Mouse (Mus musculus): ENCODE measurements at regions not wholly inside any gene's neighbourhood (a gene's known extent, or its start where the extent isn't known, plus 50 kb on each side); places are given as distances from the start of the nearest gene placed in this dataset.

DNA sequence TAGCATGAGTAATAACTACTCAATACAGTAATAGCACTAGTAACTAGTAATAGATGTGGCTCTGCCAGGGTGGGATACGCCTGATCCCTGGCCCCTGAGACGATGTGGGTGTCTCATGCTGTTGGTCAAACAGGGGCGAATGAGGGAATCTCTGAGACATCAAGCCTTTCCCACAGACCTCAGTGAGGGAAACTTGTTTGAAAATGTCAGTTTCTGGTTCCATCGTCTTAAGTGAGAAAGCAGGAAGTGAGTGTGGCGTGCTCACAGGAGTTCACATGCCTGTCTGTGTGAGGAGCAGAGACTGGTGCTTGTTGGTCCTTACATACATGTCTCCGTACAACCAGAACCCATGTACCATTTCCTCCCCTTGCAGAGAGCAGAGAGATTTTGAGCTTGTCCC is 380.9 kb downstream of the Rps24 start:
- Histone ChIP-seq H3K36me3 (ENCODE audit: control insufficient read depth, insufficient read depth, low read length, poor library complexity, severe bottlenecking) (no peaks in the 10 kb centered on the region), H3K9me3 (ENCODE audit: control insufficient read depth, insufficient read depth, low read depth, low read length) (no peaks in the 10 kb centered on the region), H3K27ac (ENCODE audit: insufficient read depth, low read depth, low read length, poor library complexity, severe bottlenecking) (no peak overlapping the region), H3K4me3 (ENCODE audit: insufficient read depth in 1 of 2, low read depth in 1 of 2, low read length in 2 of 2, poor library complexity in 1 of 2, severe bottlenecking in 1 of 2) (no peak overlapping the region), H3K4me1 (ENCODE audit: control insufficient read depth in 2 of 2, insufficient read depth in 2 of 2, low read length in 2 of 2, poor library complexity in 1 of 2) (no peaks in the 10 kb centered on the region), H3K9ac (ENCODE audit: insufficient read depth, low read depth, low read length, poor library complexity, severe bottlenecking) (no peak overlapping the region)
- in situ Hi-C loops (cut with MboI; ENCODE audit: low sequenced_read_pairs in 2 of 2, unreplicated experiment in 2 of 2): no loop called here
- TF ChIP-seq HCFC1 (IDR thresholded peaks at IDR 0.05; ENCODE audit: borderline replicate concordance, insufficient read depth, low read length) (no peak), ZC3H11A (IDR thresholded peaks at IDR 0.05; ENCODE audit: borderline replicate concordance, low read depth, low read length) (no peak), MAFK (IDR thresholded peaks at IDR 0.05; ENCODE audit: insufficient read depth, low read depth, low read length) (no peak), ZNF384 (IDR thresholded peaks at IDR 0.05; ENCODE audit: low read depth, low read length) (no peak), CHD2 (IDR thresholded peaks at IDR 0.05; ENCODE audit: low read depth, low read length) (no peak)
- no peak for DNase-seq (ENCODE audit: low read depth, low spot score)

DNA sequence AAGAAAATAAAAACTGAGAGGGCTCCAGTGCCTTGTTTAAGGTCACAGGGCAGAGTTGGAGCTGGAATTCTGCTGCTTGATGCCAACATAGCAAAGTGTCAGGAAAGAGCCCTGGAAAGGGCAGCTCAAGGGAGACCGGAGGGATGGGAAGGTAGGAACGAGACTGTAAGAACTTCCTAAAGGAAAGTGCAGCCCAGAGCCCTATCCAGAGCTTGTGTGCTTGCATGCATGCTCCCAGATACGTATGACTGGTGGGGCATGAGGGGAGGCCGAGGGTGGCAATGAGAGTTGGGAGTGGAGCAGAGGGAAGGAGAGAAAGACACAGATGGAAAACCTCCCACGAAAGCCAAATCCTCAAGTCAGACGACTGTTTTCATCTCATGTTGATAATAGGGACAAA is 381.8 kb downstream of the Rps24 start:
- in situ Hi-C loops (cut with MboI; ENCODE audit: low sequenced_read_pairs in 2 of 2, unreplicated experiment in 2 of 2): no loop called here
- Histone ChIP-seq H3K4me1 (ENCODE audit: control insufficient read depth in 2 of 2, insufficient read depth in 2 of 2, low read length in 2 of 2, poor library complexity in 1 of 2) (no peaks in the 10 kb centered on the region), H3K9ac (ENCODE audit: insufficient read depth, low read depth, low read length, poor library complexity, severe bottlenecking) (no peak overlapping the region), H3K4me3 (ENCODE audit: insufficient read depth in 1 of 2, low read depth in 1 of 2, low read length in 2 of 2, poor library complexity in 1 of 2, severe bottlenecking in 1 of 2) (no peak overlapping the region), H3K36me3 (ENCODE audit: control insufficient read depth, insufficient read depth, low read length, poor library complexity, severe bottlenecking) (no peaks in the 10 kb centered on the region), H3K27ac (ENCODE audit: insufficient read depth, low read depth, low read length, poor library complexity, severe bottlenecking) (no peak overlapping the region), H3K9me3 (ENCODE audit: control insufficient read depth, insufficient read depth, low read depth, low read length) (no peaks in the 10 kb centered on the region)
- DNase-seq (ENCODE audit: low read depth, low spot score): no peak
- no peak for TF ChIP-seq HCFC1 (IDR thresholded peaks at IDR 0.05; ENCODE audit: borderline replicate concordance, insufficient read depth, low read length)
- TF ChIP-seq CHD2 (IDR thresholded peaks at IDR 0.05; ENCODE audit: low read depth, low read length): no peak
- TF ChIP-seq MAFK (IDR thresholded peaks at IDR 0.05; ENCODE audit: insufficient read depth, low read depth, low read length): no peak
- no peak for TF ChIP-seq ZNF384 (IDR thresholded peaks at IDR 0.05; ENCODE audit: low read depth, low read length)
- TF ChIP-seq ZC3H11A (IDR thresholded peaks at IDR 0.05; ENCODE audit: borderline replicate concordance, low read depth, low read length): no peak

DNA sequence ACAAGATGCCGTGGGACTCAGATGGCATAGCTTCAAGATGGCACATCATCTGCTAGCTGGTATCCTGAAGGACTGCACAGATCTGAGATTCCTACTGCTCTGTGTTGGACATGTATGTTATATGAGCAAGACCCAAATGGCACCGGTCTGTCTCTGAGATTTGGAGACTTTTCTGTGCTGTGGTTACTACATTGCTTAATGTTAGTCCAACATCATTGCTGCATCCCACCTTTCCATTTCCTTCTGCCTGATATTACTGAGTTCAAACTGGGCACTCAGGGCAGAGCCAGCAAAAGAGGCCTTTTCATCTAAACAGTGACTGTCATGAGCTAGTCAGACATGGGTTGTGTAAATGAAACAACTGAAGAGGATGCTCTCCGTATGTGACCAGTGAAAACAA is 383.3 kb downstream of the Rps24 start:
- in situ Hi-C loops (cut with MboI; ENCODE audit: low sequenced_read_pairs in 2 of 2, unreplicated experiment in 2 of 2): no loop called here
- no peak for TF ChIP-seq ZC3H11A (IDR thresholded peaks at IDR 0.05; ENCODE audit: borderline replicate concordance, low read depth, low read length)
- TF ChIP-seq CHD2 (IDR thresholded peaks at IDR 0.05; ENCODE audit: low read depth, low read length): no peak
- TF ChIP-seq HCFC1 (IDR thresholded peaks at IDR 0.05; ENCODE audit: borderline replicate concordance, insufficient read depth, low read length): no peak
- TF ChIP-seq ZNF384 (IDR thresholded peaks at IDR 0.05; ENCODE audit: low read depth, low read length): no peak
- no peak for TF ChIP-seq MAFK (IDR thresholded peaks at IDR 0.05; ENCODE audit: insufficient read depth, low read depth, low read length)
- Histone ChIP-seq H3K9ac (ENCODE audit: insufficient read depth, low read depth, low read length, poor library complexity, severe bottlenecking) (no peak overlapping the region), H3K36me3 (ENCODE audit: control insufficient read depth, insufficient read depth, low read length, poor library complexity, severe bottlenecking) (no peaks in the 10 kb centered on the region), H3K4me3 (ENCODE audit: insufficient read depth in 1 of 2, low read depth in 1 of 2, low read length in 2 of 2, poor library complexity in 1 of 2, severe bottlenecking in 1 of 2) (no peak overlapping the region), H3K4me1 (ENCODE audit: control insufficient read depth in 2 of 2, insufficient read depth in 2 of 2, low read length in 2 of 2, poor library complexity in 1 of 2) (no peaks in the 10 kb centered on the region), H3K9me3 (ENCODE audit: control insufficient read depth, insufficient read depth, low read depth, low read length) (no peaks in the 10 kb centered on the region), H3K27ac (ENCODE audit: insufficient read depth, low read depth, low read length, poor library complexity, severe bottlenecking) (no peak overlapping the region)
- DNase-seq (ENCODE audit: low read depth, low spot score): no peak

DNA sequence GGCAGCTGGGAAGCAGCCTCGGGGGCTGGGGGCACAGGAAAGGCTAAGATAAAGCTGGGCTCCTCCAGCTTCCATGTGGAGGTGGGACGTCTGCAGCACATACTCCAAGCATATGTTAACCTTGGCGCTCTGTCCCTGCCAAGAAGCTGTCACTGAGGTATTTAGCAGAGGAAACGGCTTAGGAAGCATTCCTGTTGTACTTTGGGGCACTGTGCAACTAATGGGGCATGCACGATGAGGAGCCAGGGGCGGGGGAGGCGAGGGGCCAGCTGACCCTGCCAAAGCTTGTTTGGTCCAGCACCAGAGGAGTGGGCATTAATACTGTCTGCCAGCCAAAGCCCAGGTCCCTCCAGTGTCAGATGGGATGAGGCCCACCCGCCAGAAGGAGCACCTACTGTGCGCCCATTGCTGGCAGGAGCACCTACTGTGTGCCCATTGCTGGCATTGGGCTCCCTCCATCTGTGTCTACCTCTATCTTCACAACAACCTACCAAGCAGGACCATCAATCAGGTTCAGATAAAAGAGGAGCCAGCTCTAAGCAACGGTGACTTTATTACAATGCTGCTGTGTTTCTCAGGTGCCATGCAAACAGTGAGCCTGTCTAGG is 384.6 kb downstream of the Rps24 start:
- DNase-seq (ENCODE audit: low read depth, low spot score): no peak
- H3K4me3 ChIP-seq (ENCODE audit: insufficient read depth in 1 of 2, low read depth in 1 of 2, low read length in 2 of 2, poor library complexity in 1 of 2, severe bottlenecking in 1 of 2): no peak overlapping the region

More for the DNA sequence above, 384.6 kb downstream of the Rps24 start:
- in situ Hi-C loops (cut with MboI; ENCODE audit: low sequenced_read_pairs in 2 of 2, unreplicated experiment in 2 of 2): no loop called here
- H3K27ac ChIP-seq (ENCODE audit: insufficient read depth, low read depth, low read length, poor library complexity, severe bottlenecking): no peak overlapping the region
- H3K4me1 ChIP-seq (ENCODE audit: control insufficient read depth in 2 of 2, insufficient read depth in 2 of 2, low read length in 2 of 2, poor library complexity in 1 of 2): no peaks in the 10 kb centered on the region
- no peaks in the 10 kb centered on the region for H3K9me3 ChIP-seq (ENCODE audit: control insufficient read depth, insufficient read depth, low read depth, low read length)
- TF ChIP-seq ZC3H11A (IDR thresholded peaks at IDR 0.05; ENCODE audit: borderline replicate concordance, low read depth, low read length) (no peak), MAFK (IDR thresholded peaks at IDR 0.05; ENCODE audit: insufficient read depth, low read depth, low read length) (no peak), HCFC1 (IDR thresholded peaks at IDR 0.05; ENCODE audit: borderline replicate concordance, insufficient read depth, low read length) (no peak), ZNF384 (IDR thresholded peaks at IDR 0.05; ENCODE audit: low read depth, low read length) (no peak), CHD2 (IDR thresholded peaks at IDR 0.05; ENCODE audit: low read depth, low read length) (no peak)
- no peak overlapping the region for H3K9ac ChIP-seq (ENCODE audit: insufficient read depth, low read depth, low read length, poor library complexity, severe bottlenecking)
- H3K36me3 ChIP-seq (ENCODE audit: control insufficient read depth, insufficient read depth, low read length, poor library complexity, severe bottlenecking): no peaks in the 10 kb centered on the region
